Mouse (Mus musculus): ENCODE measurements at regions not wholly inside any gene's neighbourhood (a gene's known extent, or its start where the extent isn't known, plus 50 kb on each side); places are given as distances from the start of the nearest gene placed in this dataset.
A peak's percentile ranks its signal among the peaks of the same experiment; 100 is the strongest.

- Histone ChIP-seq H3K27me3 (ENCODE audit: control insufficient read depth, insufficient read depth, low read length) (no peaks in the 10 kb centered on the region), H3K9ac (replicated peaks; ENCODE audit: low read length) (no peak overlapping the region), H3K4me2 (ENCODE audit: low read length) (no peak overlapping the region), H3K27ac (replicated peaks; ENCODE audit: low read depth, low read length) (no peak overlapping the region), H3K9me3 (ENCODE audit: control insufficient read depth, low read length) (no peaks in the 10 kb centered on the region), H3K4me3 (replicated peaks; ENCODE audit: low read depth, low read length) (no peak overlapping the region), H3K36me3 (ENCODE audit: control insufficient read depth, insufficient read depth, low read length) (no peaks in the 10 kb centered on the region), H3K4me1 (ENCODE audit: control insufficient read depth, insufficient read depth, low read length) (no peaks in the 10 kb centered on the region)
- no peak for DNase-seq
- ATAC-seq (ENCODE audit: low FRiP score, low TSS enrichment) = no peak
- 95% methylated on average over 23 of the region's 23 CpGs for WGBS
Observed at GRCm38 (mm10) chr5:73781190-73781940, 130.2 kb downstream of the Spata18 start.

GRCm38 (mm10) chr5:73782214-73783091 is 131.3 kb downstream of the Spata18 start:
- Histone ChIP-seq H3K27ac (replicated peaks; ENCODE audit: low read depth, low read length) (no peak overlapping the region), H3K36me3 (ENCODE audit: control insufficient read depth, insufficient read depth, low read length) (no peaks in the 10 kb centered on the region), H3K9me3 (ENCODE audit: control insufficient read depth, low read length) (no peaks in the 10 kb centered on the region), H3K4me1 (ENCODE audit: control insufficient read depth, insufficient read depth, low read length) (no peaks in the 10 kb centered on the region), H3K4me3 (replicated peaks; ENCODE audit: low read depth, low read length) (no peak overlapping the region), H3K4me2 (ENCODE audit: low read length) (no peak overlapping the region), H3K27me3 (ENCODE audit: control insufficient read depth, insufficient read depth, low read length) (no peaks in the 10 kb centered on the region), H3K9ac (replicated peaks; ENCODE audit: low read length) (no peak overlapping the region)
- ATAC-seq (ENCODE audit: low FRiP score, low TSS enrichment) (no peak), DNase-seq (no peak)
- WGBS = 80% methylated on average over 15 of the region's 15 CpGs

GRCm38 (mm10) chr5:73787275-73787674 is 136.1 kb downstream of the Spata18 start:
- H3K36me3 ChIP-seq (ENCODE audit: control insufficient read depth, insufficient read depth, low read length) = no peaks in the 10 kb centered on the region
- H3K27ac ChIP-seq (replicated peaks; ENCODE audit: low read depth, low read length) = no peak overlapping the region
- H3K9ac ChIP-seq (replicated peaks; ENCODE audit: low read length) = no peak overlapping the region
- H3K9me3 ChIP-seq (ENCODE audit: control insufficient read depth, low read length) = no peaks in the 10 kb centered on the region
- no peaks in the 10 kb centered on the region for H3K27me3 ChIP-seq (ENCODE audit: control insufficient read depth, insufficient read depth, low read length)
- ATAC-seq (ENCODE audit: low FRiP score, low TSS enrichment) (no peak), DNase-seq (no peak)
- no peaks in the 10 kb centered on the region for H3K4me1 ChIP-seq (ENCODE audit: control insufficient read depth, insufficient read depth, low read length)
- WGBS = 62% methylated on average over 5 of the region's 5 CpGs
- H3K4me2 ChIP-seq (ENCODE audit: low read length) = no peak overlapping the region
- no peak overlapping the region for H3K4me3 ChIP-seq (replicated peaks; ENCODE audit: low read depth, low read length)

- 83% methylated on average over 3 of the region's 3 CpGs for WGBS
- ATAC-seq (ENCODE audit: low FRiP score, low TSS enrichment) (no peak), DNase-seq (no peak)
- Histone ChIP-seq H3K36me3 (ENCODE audit: control insufficient read depth, insufficient read depth, low read length) (no peaks in the 10 kb centered on the region), H3K4me2 (ENCODE audit: low read length) (no peak overlapping the region), H3K27ac (replicated peaks; ENCODE audit: low read depth, low read length) (no peak overlapping the region), H3K4me3 (replicated peaks; ENCODE audit: low read depth, low read length) (no peak overlapping the region), H3K9ac (replicated peaks; ENCODE audit: low read length) (no peak overlapping the region), H3K4me1 (ENCODE audit: control insufficient read depth, insufficient read depth, low read length) (no peaks in the 10 kb centered on the region), H3K27me3 (ENCODE audit: control insufficient read depth, insufficient read depth, low read length) (no peaks in the 10 kb centered on the region), H3K9me3 (ENCODE audit: control insufficient read depth, low read length) (no peaks in the 10 kb centered on the region)
Observed at GRCm38 (mm10) chr5:73792216-73792615, 141.0 kb downstream of the Spata18 start.

- Histone ChIP-seq H3K9me3 (ENCODE audit: control insufficient read depth, low read length) (no peaks in the 10 kb centered on the region), H3K4me3 (replicated peaks; ENCODE audit: low read depth, low read length) (no peak overlapping the region), H3K4me2 (ENCODE audit: low read length) (no peak overlapping the region), H3K4me1 (ENCODE audit: control insufficient read depth, insufficient read depth, low read length) (no peaks in the 10 kb centered on the region), H3K27me3 (ENCODE audit: control insufficient read depth, insufficient read depth, low read length) (no peaks in the 10 kb centered on the region), H3K27ac (replicated peaks; ENCODE audit: low read depth, low read length) (no peak overlapping the region), H3K36me3 (ENCODE audit: control insufficient read depth, insufficient read depth, low read length) (no peaks in the 10 kb centered on the region), H3K9ac (replicated peaks; ENCODE audit: low read length) (no peak overlapping the region)
- WGBS = 81% methylated on average over 2 of the region's 2 CpGs
- peak; percentile 5 for DNase-seq
- ATAC-seq (ENCODE audit: low FRiP score, low TSS enrichment) = no peak
Observed at GRCm38 (mm10) chr5:73796201-73796600, 145.0 kb downstream of the Spata18 start.

- Histone ChIP-seq H3K9ac (replicated peaks; ENCODE audit: low read length) (no peak overlapping the region), H3K27ac (replicated peaks; ENCODE audit: low read depth, low read length) (no peak overlapping the region), H3K4me1 (ENCODE audit: control insufficient read depth, insufficient read depth, low read length) (no peaks in the 10 kb centered on the region), H3K36me3 (ENCODE audit: control insufficient read depth, insufficient read depth, low read length) (no peaks in the 10 kb centered on the region), H3K4me3 (replicated peaks; ENCODE audit: low read depth, low read length) (no peak overlapping the region), H3K4me2 (ENCODE audit: low read length) (no peak overlapping the region), H3K9me3 (ENCODE audit: control insufficient read depth, low read length) (no peaks in the 10 kb centered on the region), H3K27me3 (ENCODE audit: control insufficient read depth, insufficient read depth, low read length) (no peaks in the 10 kb centered on the region)
- WGBS = 83% methylated on average over 3 of the region's 3 CpGs
- no peak for ATAC-seq (ENCODE audit: low FRiP score, low TSS enrichment)
- no peak for DNase-seq
Observed at GRCm38 (mm10) chr5:73797980-73798379, 146.8 kb downstream of the Spata18 start.

GRCm38 (mm10) chr5:73803431-73803830 is 152.3 kb downstream of the Spata18 start:
- WGBS = 85% methylated on average over 1 of the region's 1 CpGs
- Histone ChIP-seq H3K27me3 (ENCODE audit: control insufficient read depth, insufficient read depth, low read length) (no peaks in the 10 kb centered on the region), H3K9ac (replicated peaks; ENCODE audit: low read length) (no peak overlapping the region), H3K4me2 (ENCODE audit: low read length) (no peak overlapping the region), H3K27ac (replicated peaks; ENCODE audit: low read depth, low read length) (no peak overlapping the region), H3K4me1 (ENCODE audit: control insufficient read depth, insufficient read depth, low read length) (no peaks in the 10 kb centered on the region), H3K36me3 (ENCODE audit: control insufficient read depth, insufficient read depth, low read length) (no peaks in the 10 kb centered on the region), H3K4me3 (replicated peaks; ENCODE audit: low read depth, low read length) (no peak overlapping the region), H3K9me3 (ENCODE audit: control insufficient read depth, low read length) (no peaks in the 10 kb centered on the region)
- ATAC-seq (ENCODE audit: low FRiP score, low TSS enrichment) = no peak
- DNase-seq = no peak

GRCm38 (mm10) chr5:73804556-73805230 is 153.5 kb downstream of the Spata18 start:
- no peak overlapping the region for H3K4me3 ChIP-seq (replicated peaks; ENCODE audit: low read depth, low read length)
- DNase-seq = no peak
- H3K27ac ChIP-seq (replicated peaks; ENCODE audit: low read depth, low read length) = no peak overlapping the region
- no peak overlapping the region for H3K4me2 ChIP-seq (ENCODE audit: low read length)
- H3K4me1 ChIP-seq (ENCODE audit: control insufficient read depth, insufficient read depth, low read length) = no peaks in the 10 kb centered on the region
- no peaks in the 10 kb centered on the region for H3K9me3 ChIP-seq (ENCODE audit: control insufficient read depth, low read length)
- H3K36me3 ChIP-seq (ENCODE audit: control insufficient read depth, insufficient read depth, low read length) = no peaks in the 10 kb centered on the region
- no peak overlapping the region for H3K9ac ChIP-seq (replicated peaks; ENCODE audit: low read length)
- ATAC-seq (ENCODE audit: low FRiP score, low TSS enrichment) = no peak
- WGBS = 77% methylated on average over 4 of the region's 4 CpGs
- no peaks in the 10 kb centered on the region for H3K27me3 ChIP-seq (ENCODE audit: control insufficient read depth, insufficient read depth, low read length)
